Mouse (Mus musculus): ENCODE data around the gene Nfib. TPM values are rescaled to one million over a fixed set of nuclear protein-coding genes. Genes with fewer than 3 reads are reported as not detected.
A peak's percentile ranks its signal among the peaks of the same experiment; 100 is the strongest.

Gene Nfib
- polyA plus RNA-seq, 1 experiment from 2014 or later, result 32.3 TPM

DNA sequence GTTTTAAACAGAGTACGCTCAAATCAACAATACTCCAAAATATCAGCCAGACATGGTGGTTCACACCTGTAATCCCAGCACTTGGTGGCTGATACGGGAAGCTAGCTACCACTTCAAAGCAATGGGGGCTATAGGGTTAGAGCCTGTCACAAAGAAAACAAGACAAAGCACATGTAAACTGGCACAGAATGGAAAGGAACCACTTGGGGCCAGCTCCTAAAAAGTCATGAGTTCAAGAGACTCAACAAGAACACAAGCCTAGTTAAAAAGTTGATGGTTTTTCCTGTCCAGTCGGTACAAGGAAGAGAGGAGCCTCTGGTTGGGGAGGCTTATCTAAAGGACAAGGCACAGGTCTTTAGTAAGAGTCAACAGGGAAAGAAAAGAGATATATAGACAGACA, 327.9 kb downstream of the Nfib start:
- ATAC-seq, result no peak
- Histone ChIP-seq H3K4me3 (ENCODE audit: low read length) (no peak overlapping the region), H3K9ac (ENCODE audit: low read depth, low read length) (no peak overlapping the region), H3K4me1 (ENCODE audit: control insufficient read depth, insufficient read depth, low read length) (0 out of 2 replicates have a peak, but pooled peaks cover 4% of the 10 kb centered on the region), H3K9me3 (ENCODE audit: control insufficient read depth, low read length) (no peaks in the 10 kb centered on the region), H3K4me2 (ENCODE audit: low read depth, low read length) (no peak overlapping the region), H3K27me3 (replicated peaks; ENCODE audit: control insufficient read depth, insufficient read depth, low read length) (no peaks in the 10 kb centered on the region), H3K27ac (ENCODE audit: low read length) (no peak overlapping the region), H3K36me3 (ENCODE audit: control insufficient read depth, insufficient read depth, low read length) (no peaks in the 10 kb centered on the region)
- WGBS, result 86% methylated on average over 3 of the region's 3 CpGs

GRCm38 (mm10) chr4:82374560-82374959, 331.0 kb downstream of the Nfib start:
- H3K27ac ChIP-seq (ENCODE audit: low read length), result no peak overlapping the region
- no peaks in the 10 kb centered on the region for H3K4me1 ChIP-seq (ENCODE audit: control insufficient read depth, insufficient read depth, low read length)
- no peak overlapping the region for H3K9ac ChIP-seq (ENCODE audit: low read depth, low read length)
- H3K9me3 ChIP-seq (ENCODE audit: control insufficient read depth, low read length), result no peaks in the 10 kb centered on the region
- no peak overlapping the region for H3K4me2 ChIP-seq (ENCODE audit: low read depth, low read length)
- WGBS, result 76% methylated on average over 5 of the region's 5 CpGs
- no peak for ATAC-seq
- no peak overlapping the region for H3K4me3 ChIP-seq (ENCODE audit: low read length)
- no peaks in the 10 kb centered on the region for H3K27me3 ChIP-seq (replicated peaks; ENCODE audit: control insufficient read depth, insufficient read depth, low read length)
- H3K36me3 ChIP-seq (ENCODE audit: control insufficient read depth, insufficient read depth, low read length), result no peaks in the 10 kb centered on the region

DNA sequence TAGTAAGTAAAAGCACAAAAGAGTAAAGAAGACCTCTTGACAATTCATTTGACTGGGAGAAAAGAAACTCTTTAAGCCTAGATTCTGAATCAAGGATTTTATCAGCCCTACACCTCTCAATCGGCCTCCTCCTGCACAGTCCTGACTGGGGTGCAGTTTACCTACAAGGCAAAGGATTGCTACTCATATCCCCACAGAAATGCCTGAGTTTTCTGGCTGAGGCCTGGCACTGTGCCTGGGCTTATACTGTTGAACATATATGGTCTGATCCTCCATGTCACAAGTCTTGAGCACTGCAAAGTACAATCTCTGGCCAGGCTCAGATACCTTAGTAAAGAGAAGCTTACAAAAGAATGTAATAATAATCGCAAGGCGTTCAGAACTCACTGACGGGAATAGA, 333.3 kb downstream of the Nfib start:
- peak; percentile 52; the same call in 1 of the 2 replicates for ATAC-seq
- Histone ChIP-seq H3K9ac (ENCODE audit: low read depth, low read length) (no peak overlapping the region), H3K36me3 (ENCODE audit: control insufficient read depth, insufficient read depth, low read length) (no peaks in the 10 kb centered on the region), H3K27ac (ENCODE audit: low read length) (no peak overlapping the region), H3K27me3 (replicated peaks; ENCODE audit: control insufficient read depth, insufficient read depth, low read length) (no peaks in the 10 kb centered on the region), H3K9me3 (ENCODE audit: control insufficient read depth, low read length) (no peaks in the 10 kb centered on the region), H3K4me1 (ENCODE audit: control insufficient read depth, insufficient read depth, low read length) (no peaks in the 10 kb centered on the region), H3K4me3 (ENCODE audit: low read length) (no peak overlapping the region), H3K4me2 (ENCODE audit: low read depth, low read length) (no peak overlapping the region)
- 83% methylated on average over 4 of the region's 4 CpGs for WGBS

DNA sequence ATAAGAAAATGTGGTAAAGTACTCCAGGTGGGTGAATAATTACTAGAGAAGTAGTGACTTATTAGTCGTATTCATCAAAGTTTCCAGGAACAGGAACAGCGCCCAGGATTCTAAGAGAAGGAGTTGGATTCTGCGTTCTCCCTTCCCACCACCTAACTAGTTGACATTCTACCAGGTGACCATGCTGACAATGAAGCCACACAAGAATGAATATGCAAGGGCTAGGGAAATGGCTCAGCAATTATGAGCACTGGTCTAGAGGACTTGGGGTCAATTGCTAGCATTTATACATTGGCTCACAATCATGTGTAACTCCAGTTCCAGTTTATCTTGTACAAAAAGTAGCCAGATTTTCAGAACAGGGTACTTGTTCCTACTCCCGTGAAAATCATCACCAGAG, 334.1 kb downstream of the Nfib start:
- no peak for ATAC-seq
- WGBS, result 90% methylated on average over 4 of the region's 4 CpGs
- H3K9ac ChIP-seq (ENCODE audit: low read depth, low read length), result no peak overlapping the region
- no peaks in the 10 kb centered on the region for H3K27me3 ChIP-seq (replicated peaks; ENCODE audit: control insufficient read depth, insufficient read depth, low read length)
- H3K36me3 ChIP-seq (ENCODE audit: control insufficient read depth, insufficient read depth, low read length), result no peaks in the 10 kb centered on the region
- H3K4me3 ChIP-seq (ENCODE audit: low read length), result no peak overlapping the region
- H3K9me3 ChIP-seq (ENCODE audit: control insufficient read depth, low read length), result no peaks in the 10 kb centered on the region
- no peaks in the 10 kb centered on the region for H3K4me1 ChIP-seq (ENCODE audit: control insufficient read depth, insufficient read depth, low read length)
- H3K27ac ChIP-seq (ENCODE audit: low read length), result no peak overlapping the region
- no peak overlapping the region for H3K4me2 ChIP-seq (ENCODE audit: low read depth, low read length)

- no peak overlapping the region for H3K4me2 ChIP-seq (ENCODE audit: low read depth, low read length)
- H3K27me3 ChIP-seq (replicated peaks; ENCODE audit: control insufficient read depth, insufficient read depth, low read length), result no peaks in the 10 kb centered on the region
- WGBS, result 79% methylated on average over 6 of the region's 6 CpGs
- H3K9me3 ChIP-seq (ENCODE audit: control insufficient read depth, low read length), result no peaks in the 10 kb centered on the region
- H3K27ac ChIP-seq (ENCODE audit: low read length), result no peak overlapping the region
- H3K4me3 ChIP-seq (ENCODE audit: low read length), result no peak overlapping the region
- H3K9ac ChIP-seq (ENCODE audit: low read depth, low read length), result no peak overlapping the region
- no peaks in the 10 kb centered on the region for H3K36me3 ChIP-seq (ENCODE audit: control insufficient read depth, insufficient read depth, low read length)
- peaks cover 2% of the 10 kb centered on the region; the same call in 1 of the 2 replicates for H3K4me1 ChIP-seq (ENCODE audit: control insufficient read depth, insufficient read depth, low read length)
- no peak for ATAC-seq
Observed at GRCm38 (mm10) chr4:82369011-82369776, 336.4 kb downstream of the Nfib start.

GRCm38 (mm10) chr4:82368091-82368775, 337.3 kb downstream of the Nfib start:
- no peak overlapping the region for H3K9ac ChIP-seq (ENCODE audit: low read depth, low read length)
- WGBS, result 82% methylated on average over 9 of the region's 9 CpGs
- H3K27me3 ChIP-seq (replicated peaks; ENCODE audit: control insufficient read depth, insufficient read depth, low read length), result no peaks in the 10 kb centered on the region
- no peak overlapping the region for H3K27ac ChIP-seq (ENCODE audit: low read length)
- H3K4me3 ChIP-seq (ENCODE audit: low read length), result no peak overlapping the region
- ATAC-seq, result no peak
- no peaks in the 10 kb centered on the region for H3K36me3 ChIP-seq (ENCODE audit: control insufficient read depth, insufficient read depth, low read length)
- no peaks in the 10 kb centered on the region for H3K9me3 ChIP-seq (ENCODE audit: control insufficient read depth, low read length)
- H3K4me2 ChIP-seq (ENCODE audit: low read depth, low read length), result no peak overlapping the region
- H3K4me1 ChIP-seq (ENCODE audit: control insufficient read depth, insufficient read depth, low read length), result peaks cover 3% of the 10 kb centered on the region; the same call in 1 of the 2 replicates

DNA sequence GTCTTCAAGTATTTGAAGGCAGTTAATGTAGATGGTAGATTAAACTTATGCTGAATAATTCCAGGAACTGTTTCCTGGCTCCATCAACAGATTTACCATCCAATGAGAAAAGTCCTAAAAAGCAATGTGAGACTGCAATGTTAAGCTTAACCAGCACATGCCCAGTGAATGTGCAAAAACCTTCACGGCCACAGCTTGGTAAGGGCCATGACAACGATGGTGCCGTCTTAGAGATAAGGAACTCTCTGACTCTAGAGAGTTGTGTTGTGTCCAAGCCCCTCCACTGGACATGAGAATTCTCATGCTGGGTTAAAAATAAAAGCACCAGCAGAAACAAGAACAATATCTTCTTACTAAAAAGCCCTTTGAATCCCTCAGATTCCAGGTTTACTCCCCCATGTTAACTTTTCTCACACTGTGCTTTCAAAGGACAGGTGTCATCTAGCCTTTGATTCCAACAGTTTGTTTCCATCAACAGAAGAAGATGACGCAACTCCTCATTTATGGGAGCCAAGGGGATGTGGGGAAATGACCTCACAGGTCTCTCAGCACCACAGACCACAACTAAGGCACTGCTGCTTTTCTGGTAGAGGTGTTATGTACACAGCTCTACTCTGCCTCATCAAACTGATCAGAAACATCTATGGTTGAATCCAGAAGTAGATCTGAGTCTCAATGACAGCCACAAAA, 340.7 kb downstream of the Nfib start:
- H3K9ac ChIP-seq (ENCODE audit: low read depth, low read length), result no peak overlapping the region
- no peaks in the 10 kb centered on the region for H3K36me3 ChIP-seq (ENCODE audit: control insufficient read depth, insufficient read depth, low read length)
- no peak overlapping the region for H3K27ac ChIP-seq (ENCODE audit: low read length)
- peaks cover 11% of the 10 kb centered on the region for H3K4me1 ChIP-seq (ENCODE audit: control insufficient read depth, insufficient read depth, low read length)
- no peak overlapping the region for H3K4me3 ChIP-seq (ENCODE audit: low read length)
- H3K9me3 ChIP-seq (ENCODE audit: control insufficient read depth, low read length), result no peaks in the 10 kb centered on the region
- WGBS, result 79% methylated on average over 4 of the region's 4 CpGs
- H3K27me3 ChIP-seq (replicated peaks; ENCODE audit: control insufficient read depth, insufficient read depth, low read length), result no peaks in the 10 kb centered on the region
- H3K4me2 ChIP-seq (ENCODE audit: low read depth, low read length), result no peak overlapping the region
- no peak for ATAC-seq

- Histone ChIP-seq H3K9me3 (ENCODE audit: control insufficient read depth, low read length) (no peaks in the 10 kb centered on the region), H3K9ac (ENCODE audit: low read depth, low read length) (no peak overlapping the region), H3K4me2 (ENCODE audit: low read depth, low read length) (no peak overlapping the region), H3K4me3 (ENCODE audit: low read length) (no peak overlapping the region), H3K27me3 (replicated peaks; ENCODE audit: control insufficient read depth, insufficient read depth, low read length) (no peaks in the 10 kb centered on the region), H3K4me1 (ENCODE audit: control insufficient read depth, insufficient read depth, low read length) (peaks cover 11% of the 10 kb centered on the region), H3K36me3 (ENCODE audit: control insufficient read depth, insufficient read depth, low read length) (no peaks in the 10 kb centered on the region), H3K27ac (ENCODE audit: low read length) (no peak overlapping the region)
- no peak for ATAC-seq
- WGBS, result 65% methylated on average over 6 of the region's 6 CpGs
Observed at GRCm38 (mm10) chr4:82363951-82364350, 341.6 kb downstream of the Nfib start.

GRCm38 (mm10) chr4:82362294-82362693, 343.3 kb downstream of the Nfib start:
- 60% methylated on average over 3 of the region's 3 CpGs for WGBS
- Histone ChIP-seq H3K4me2 (ENCODE audit: low read depth, low read length) (no peak overlapping the region), H3K36me3 (ENCODE audit: control insufficient read depth, insufficient read depth, low read length) (no peaks in the 10 kb centered on the region), H3K9ac (ENCODE audit: low read depth, low read length) (no peak overlapping the region), H3K27ac (ENCODE audit: low read length) (no peak overlapping the region), H3K4me1 (ENCODE audit: control insufficient read depth, insufficient read depth, low read length) (peaks cover 11% of the 10 kb centered on the region), H3K9me3 (ENCODE audit: control insufficient read depth, low read length) (no peaks in the 10 kb centered on the region), H3K27me3 (replicated peaks; ENCODE audit: control insufficient read depth, insufficient read depth, low read length) (no peaks in the 10 kb centered on the region), H3K4me3 (ENCODE audit: low read length) (no peak overlapping the region)
- ATAC-seq, result no peak
